Mouse (Mus musculus): ENCODE results near the gene Nthl1. TPM values are rescaled to one million over a fixed set of nuclear protein-coding genes. Genes with fewer than 3 reads are reported as not detected.

The Nthl1 gene
- 4.1 and 6.2 TPM in 2 replicates for polyA plus RNA-seq (2012; ENCODE audit: insufficient read depth, insufficient read length, missing spikeins)

DNA sequence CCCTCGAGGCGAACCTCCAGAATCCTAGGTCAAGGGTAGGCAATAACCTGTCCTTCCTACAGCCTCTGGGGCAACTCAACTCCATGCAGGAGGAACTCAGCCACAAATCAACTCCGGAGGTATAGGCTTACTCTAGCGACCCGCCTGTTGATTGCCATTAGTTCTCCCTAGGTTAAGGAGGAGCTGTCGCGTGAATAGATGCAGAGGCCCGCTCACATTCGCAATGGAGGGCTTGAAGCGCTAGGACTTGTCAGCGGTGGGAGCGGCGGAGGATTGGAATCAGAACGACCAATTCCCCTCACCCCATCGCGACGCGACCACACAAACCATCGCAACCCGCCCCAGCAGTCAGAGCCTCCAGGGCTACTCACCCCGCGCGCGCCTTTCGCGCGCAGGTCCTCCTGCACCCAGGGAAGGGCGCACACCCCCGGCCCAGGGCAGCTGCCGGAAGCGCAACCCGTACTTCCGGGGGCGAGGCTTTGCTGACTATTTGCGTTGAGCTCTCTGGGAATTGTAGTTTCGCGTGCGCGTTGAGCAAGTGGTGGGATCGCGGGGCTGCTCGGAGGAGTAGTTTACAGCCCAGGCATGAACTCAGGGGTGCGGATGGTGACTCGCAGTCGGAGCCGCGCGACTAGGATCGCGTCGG, at the start of gene Nthl1, which contains the start of gene Tsc2:
Gene Nthl1, plus strand, starts transcription at position 514 of the 646 bp plus-strand sequence.
Gene Tsc2, minus strand, starts transcription at position 464 of the 646 bp plus-strand sequence.
- peak; percentile 66; the same call in 1 of the 2 replicates for TF ChIP-seq POLR2A (IDR thresholded peaks at IDR 0.05; ENCODE audit: borderline replicate concordance, low read depth, low read length)
- TF ChIP-seq CTCF (IDR thresholded peaks at IDR 0.05; ENCODE audit: low read depth, low read length), result no peak
- peaks cover 13% of the 10 kb centered on the region for H3K4me1 ChIP-seq (ENCODE audit: control insufficient read depth, insufficient read depth, low read length)
- H3K4me3 ChIP-seq (ENCODE audit: insufficient read depth, low read length), result peak within 1 kb of the TSS; percentile 84
- peak within 1 kb of the TSS; percentile 31 for H3K27ac ChIP-seq (ENCODE audit: insufficient read depth, low read depth, low read length)

GRCm38 (mm10) chr17:24583599-24584460, 48.6 kb upstream of the Nthl1 start:
- TF ChIP-seq CTCF (IDR thresholded peaks at IDR 0.05; ENCODE audit: low read depth, low read length) (no peak), POLR2A (IDR thresholded peaks at IDR 0.05; ENCODE audit: borderline replicate concordance, low read depth, low read length) (no peak)
- Histone ChIP-seq H3K4me1 (ENCODE audit: control insufficient read depth, insufficient read depth, low read length) (peaks cover 18% of the 10 kb centered on the region), H3K4me3 (ENCODE audit: insufficient read depth, low read length) (no peak overlapping the region), H3K27ac (ENCODE audit: insufficient read depth, low read depth, low read length) (peak overlapping the region; percentile 93)

GRCm38 (mm10) chr17:24584520-24584919, 48.0 kb upstream of the Nthl1 start:
- H3K27ac ChIP-seq (ENCODE audit: insufficient read depth, low read depth, low read length), result peak overlapping the region; percentile 93
- H3K4me3 ChIP-seq (ENCODE audit: insufficient read depth, low read length), result no peak overlapping the region
- no peak for TF ChIP-seq POLR2A (IDR thresholded peaks at IDR 0.05; ENCODE audit: borderline replicate concordance, low read depth, low read length)
- TF ChIP-seq CTCF (IDR thresholded peaks at IDR 0.05; ENCODE audit: low read depth, low read length), result no peak
- H3K4me1 ChIP-seq (ENCODE audit: control insufficient read depth, insufficient read depth, low read length), result peaks cover 18% of the 10 kb centered on the region

GRCm38 (mm10) chr17:24586532-24586931, 45.9 kb upstream of the Nthl1 start:
- Histone ChIP-seq H3K27ac (ENCODE audit: insufficient read depth, low read depth, low read length) (no peak overlapping the region), H3K4me1 (ENCODE audit: control insufficient read depth, insufficient read depth, low read length) (peaks cover 18% of the 10 kb centered on the region), H3K4me3 (ENCODE audit: insufficient read depth, low read length) (no peak overlapping the region)
- TF ChIP-seq POLR2A (IDR thresholded peaks at IDR 0.05; ENCODE audit: borderline replicate concordance, low read depth, low read length), result no peak
- no peak for TF ChIP-seq CTCF (IDR thresholded peaks at IDR 0.05; ENCODE audit: low read depth, low read length)

- H3K27ac ChIP-seq (ENCODE audit: insufficient read depth, low read depth, low read length), result no peak overlapping the region
- H3K4me1 ChIP-seq (ENCODE audit: control insufficient read depth, insufficient read depth, low read length), result no peaks in the 10 kb centered on the region
- TF ChIP-seq POLR2A (IDR thresholded peaks at IDR 0.05; ENCODE audit: borderline replicate concordance, low read depth, low read length) (no peak), CTCF (IDR thresholded peaks at IDR 0.05; ENCODE audit: low read depth, low read length) (no peak)
- no peak overlapping the region for H3K4me3 ChIP-seq (ENCODE audit: insufficient read depth, low read length)
Observed at GRCm38 (mm10) chr17:24590943-24591342, 41.5 kb upstream of the Nthl1 start.

DNA sequence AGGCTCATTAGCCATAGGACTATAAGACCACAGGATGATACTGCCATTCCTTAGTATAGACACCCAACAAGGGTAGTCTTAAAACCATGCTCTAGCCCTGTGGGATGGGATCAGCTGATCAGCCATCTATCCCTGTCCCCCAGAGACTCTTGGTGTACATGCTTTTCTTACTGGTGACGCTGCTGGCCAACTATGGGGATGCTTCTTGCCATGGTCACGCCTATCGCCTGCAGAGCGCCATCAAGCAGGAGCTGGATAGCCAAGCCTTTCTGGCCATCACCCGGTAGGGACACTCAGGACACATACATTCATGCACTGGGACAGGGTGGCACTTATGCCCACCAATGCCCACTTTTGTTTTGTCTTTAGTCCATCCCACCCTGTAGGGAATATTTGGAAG, 40.8 kb upstream of the Nthl1 start:
- H3K4me1 ChIP-seq (ENCODE audit: control insufficient read depth, insufficient read depth, low read length), result no peaks in the 10 kb centered on the region
- H3K4me3 ChIP-seq (ENCODE audit: insufficient read depth, low read length), result no peak overlapping the region
- TF ChIP-seq CTCF (IDR thresholded peaks at IDR 0.05; ENCODE audit: low read depth, low read length), result no peak
- no peak for TF ChIP-seq POLR2A (IDR thresholded peaks at IDR 0.05; ENCODE audit: borderline replicate concordance, low read depth, low read length)
- H3K27ac ChIP-seq (ENCODE audit: insufficient read depth, low read depth, low read length), result no peak overlapping the region

- no peak overlapping the region for H3K27ac ChIP-seq (ENCODE audit: insufficient read depth, low read depth, low read length)
- H3K4me3 ChIP-seq (ENCODE audit: insufficient read depth, low read length), result no peak overlapping the region
- no peaks in the 10 kb centered on the region for H3K4me1 ChIP-seq (ENCODE audit: control insufficient read depth, insufficient read depth, low read length)
- TF ChIP-seq POLR2A (IDR thresholded peaks at IDR 0.05; ENCODE audit: borderline replicate concordance, low read depth, low read length), result no peak
- TF ChIP-seq CTCF (IDR thresholded peaks at IDR 0.05; ENCODE audit: low read depth, low read length), result no peak
Observed at GRCm38 (mm10) chr17:24593248-24593647, 39.2 kb upstream of the Nthl1 start.

- TF ChIP-seq CTCF (IDR thresholded peaks at IDR 0.05; ENCODE audit: low read depth, low read length) (no peak), POLR2A (IDR thresholded peaks at IDR 0.05; ENCODE audit: borderline replicate concordance, low read depth, low read length) (no peak)
- Histone ChIP-seq H3K4me3 (ENCODE audit: insufficient read depth, low read length) (no peak overlapping the region), H3K4me1 (ENCODE audit: control insufficient read depth, insufficient read depth, low read length) (no peaks in the 10 kb centered on the region), H3K27ac (ENCODE audit: insufficient read depth, low read depth, low read length) (no peak overlapping the region)
Observed at GRCm38 (mm10) chr17:24593992-24594890, 38.2 kb upstream of the Nthl1 start.
